Mouse (Mus musculus): ENCODE measurements around the gene Foxr1.
"Not testable (repeated sequence)": the region's sequence is repeated elsewhere in the genome, so short reads cannot be mapped to it uniquely, and the experiment has no call there.

Foxr1 gene

DNA sequence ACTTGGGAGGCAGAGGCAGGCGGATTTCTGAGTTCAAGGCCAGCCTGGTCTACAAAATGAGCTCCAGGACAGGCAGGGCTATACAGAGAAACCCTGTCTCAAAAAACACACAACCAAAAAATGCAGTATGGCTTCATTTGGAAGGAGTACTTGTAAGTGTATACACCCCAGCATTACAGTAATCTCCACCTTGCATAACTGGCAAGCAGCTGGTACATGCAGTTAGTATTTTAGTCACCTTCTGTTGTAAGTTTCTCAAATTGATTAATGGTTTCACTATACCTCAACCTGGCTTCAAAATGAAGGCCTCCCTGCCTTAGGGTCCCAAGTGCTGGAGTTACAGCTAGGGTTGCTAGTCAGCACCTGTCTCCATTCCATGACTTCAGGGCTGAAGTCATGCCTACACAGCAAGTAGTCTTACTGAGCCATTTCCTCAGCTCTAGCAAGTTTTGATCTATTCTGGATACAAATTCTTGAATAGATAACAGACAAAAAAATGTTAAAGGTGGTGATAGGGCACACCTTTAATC, 29.3 kb downstream of the Foxr1 start:
- no peak for DNase-seq

DNA sequence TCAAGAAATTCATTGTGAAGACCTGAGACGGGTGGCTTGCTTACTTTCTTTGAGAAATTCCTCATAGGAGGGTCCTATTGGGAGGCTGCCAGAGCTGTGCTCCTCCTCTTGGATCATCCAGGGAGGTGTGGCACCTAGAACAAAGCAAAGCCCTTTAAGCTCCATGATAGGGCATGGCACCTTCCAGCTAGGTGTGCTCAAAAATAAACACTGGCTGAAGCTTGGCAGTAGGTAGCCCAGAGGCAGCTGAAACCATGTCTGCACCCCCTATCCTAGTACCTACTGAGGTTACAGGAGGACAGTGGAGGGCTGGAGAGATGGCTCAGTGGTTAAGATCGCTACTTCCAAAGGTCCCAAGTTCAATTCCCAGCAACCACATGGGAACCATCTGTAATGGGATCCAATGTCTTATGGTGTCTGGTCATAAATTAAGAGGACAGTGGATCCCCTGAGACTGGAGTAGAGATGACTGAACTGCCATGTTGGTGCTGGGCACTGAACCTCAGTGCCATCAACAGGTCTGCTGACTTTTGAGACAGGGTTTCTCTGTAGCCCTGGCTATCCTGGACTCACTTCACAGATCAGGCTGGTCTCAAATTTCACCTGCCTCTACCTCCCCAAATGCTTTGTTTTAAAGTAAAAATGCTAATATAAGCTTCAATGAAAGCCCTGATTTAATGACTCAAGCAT, 30.1 kb downstream of the Foxr1 start:
- peak; percentile 27 for DNase-seq

DNA sequence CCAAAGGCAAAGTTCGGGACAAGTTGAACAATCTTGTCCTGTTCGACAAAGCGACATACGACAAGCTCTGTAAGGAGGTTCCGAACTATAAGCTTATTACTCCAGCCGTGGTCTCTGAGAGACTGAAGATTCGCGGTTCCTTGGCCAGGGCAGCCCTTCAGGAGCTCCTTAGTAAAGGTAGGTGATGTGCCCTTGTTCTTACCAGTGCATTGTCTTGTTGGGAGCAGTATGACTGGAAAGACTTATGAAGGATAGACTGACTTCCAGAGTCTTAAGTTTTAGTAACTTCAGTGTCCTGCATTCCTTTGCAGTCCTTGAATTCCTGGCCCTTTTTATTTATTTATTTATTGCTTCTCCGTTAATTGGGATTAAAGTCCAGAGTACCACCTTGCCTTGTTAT, 32.2 kb downstream of the Foxr1 start:
- DNase-seq: not testable (repeated sequence)

DNA sequence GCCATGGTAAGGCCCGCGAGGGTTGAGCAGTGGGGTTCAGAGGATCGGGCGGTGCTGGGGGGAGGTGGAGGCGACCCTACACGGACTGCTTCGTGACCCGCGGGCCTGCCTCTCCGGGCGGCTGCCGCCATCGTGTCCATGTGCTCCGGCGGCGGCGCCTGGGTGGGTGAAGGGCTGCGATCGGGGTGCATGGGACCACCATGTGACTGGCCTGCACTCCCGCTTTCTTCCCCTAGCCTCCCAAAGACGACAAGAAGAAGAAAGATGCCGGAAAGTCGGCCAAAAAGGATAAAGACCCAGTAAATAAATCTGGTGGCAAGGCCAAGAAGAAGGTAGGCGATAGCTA, 33.2 kb downstream of the Foxr1 start:
- no peak for DNase-seq

DNA sequence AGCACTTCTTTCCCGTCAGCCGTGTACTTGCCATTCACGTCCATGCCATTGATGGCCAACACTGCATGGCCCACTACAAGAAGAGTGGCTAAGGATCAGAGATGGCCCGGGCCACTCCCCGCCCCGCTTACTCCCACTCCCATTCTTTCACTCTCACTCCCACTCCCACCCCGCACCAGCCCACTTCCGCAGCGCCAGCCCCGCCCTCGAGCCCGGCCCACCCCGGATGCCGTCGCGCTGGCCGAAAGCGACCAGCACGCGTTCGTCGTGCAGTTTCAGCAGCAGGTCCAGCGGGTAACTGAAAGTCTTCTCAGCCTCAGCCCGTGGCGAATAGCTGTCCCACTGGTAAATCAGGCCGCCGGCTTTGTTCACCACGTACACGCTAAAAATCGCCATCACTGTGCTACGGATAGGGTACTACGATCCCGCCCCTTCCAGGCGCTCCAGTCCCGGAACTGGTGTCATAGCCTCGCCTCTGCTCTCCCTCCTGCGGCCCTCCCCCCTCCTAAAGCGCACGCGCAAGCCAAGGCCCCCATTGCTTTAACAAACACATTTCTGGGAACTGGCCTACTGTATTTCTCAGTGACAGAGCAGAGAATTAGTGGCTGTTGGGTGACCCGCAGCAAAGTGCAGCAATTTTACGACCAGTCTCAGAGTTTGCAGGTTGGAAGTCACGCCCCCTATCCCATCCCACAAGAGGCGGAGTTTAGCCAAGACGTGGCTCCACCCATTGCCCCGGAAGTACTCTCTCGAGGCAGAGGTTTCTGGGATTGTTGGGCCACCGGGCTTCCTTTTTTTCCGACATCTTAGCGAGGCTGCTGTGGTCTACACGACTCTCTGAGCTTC, 33.8 kb downstream of the Foxr1 start, which contains the start of the genes Rps25 and Trappc4:
TSS of gene Rps25 (plus strand) at position 234 of the 846 bp plus-strand sequence.
TSS of gene Trappc4 (minus strand) at position 695 of the 846 bp plus-strand sequence.
- DNase-seq: peak; percentile 91

DNA sequence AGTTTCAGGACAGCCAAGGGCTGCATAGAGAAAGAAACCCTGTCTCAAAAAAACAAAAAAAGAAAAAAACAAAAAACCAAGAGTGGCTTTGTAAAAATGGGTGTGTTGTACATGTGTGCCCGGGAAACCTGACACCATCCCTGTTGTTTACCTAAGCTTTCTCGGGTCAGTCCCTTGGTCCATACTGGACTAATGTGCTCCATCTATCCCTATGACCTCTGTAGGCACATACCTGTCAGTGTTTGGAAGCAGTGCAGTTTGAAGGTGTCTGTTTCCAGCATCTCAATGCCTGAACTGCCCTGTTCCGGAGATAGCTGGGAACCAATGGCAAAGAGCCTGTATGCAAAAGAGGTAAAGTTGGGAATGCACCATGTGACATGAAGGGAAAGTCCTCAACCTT, 35.9 kb downstream of the Foxr1 start:
- no peak for DNase-seq

DNA sequence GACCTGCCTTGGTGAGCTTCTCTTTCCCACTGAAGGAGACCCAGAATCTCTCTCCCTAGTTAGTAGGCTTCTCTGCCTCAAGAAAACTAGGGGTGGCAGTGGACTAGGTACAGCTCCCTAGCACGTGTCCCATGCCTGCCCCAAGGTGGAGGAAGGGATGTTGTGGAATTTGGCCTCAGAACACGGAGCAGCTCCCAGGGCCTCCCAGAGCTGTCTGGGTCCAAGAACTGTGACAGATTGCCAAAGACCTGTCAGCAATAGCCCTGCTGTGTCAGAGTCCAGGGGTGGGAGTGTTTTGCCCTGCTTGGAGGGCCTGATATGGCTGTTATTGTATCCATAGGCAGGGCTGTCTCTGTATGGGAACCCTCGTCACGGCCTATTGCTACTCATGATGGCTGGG, 39.9 kb downstream of the Foxr1 start:
- DNase-seq: peak; percentile 33

DNA sequence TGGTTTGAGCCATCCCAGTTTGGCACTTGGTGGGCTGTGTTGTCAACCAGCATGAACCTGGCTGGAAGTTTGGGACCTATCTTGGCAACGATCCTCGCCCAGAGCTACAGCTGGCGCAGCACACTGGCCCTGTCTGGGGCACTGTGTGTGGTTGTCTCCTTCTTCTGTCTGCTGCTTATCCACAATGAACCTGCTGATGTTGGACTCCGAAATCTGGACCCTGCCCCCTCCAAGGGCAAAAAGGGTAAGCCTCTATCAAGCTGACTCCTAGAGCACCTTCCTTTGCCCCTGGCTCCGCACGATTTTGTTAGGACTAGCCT, 41.2 kb downstream of the Foxr1 start:
- no peak for DNase-seq

DNA sequence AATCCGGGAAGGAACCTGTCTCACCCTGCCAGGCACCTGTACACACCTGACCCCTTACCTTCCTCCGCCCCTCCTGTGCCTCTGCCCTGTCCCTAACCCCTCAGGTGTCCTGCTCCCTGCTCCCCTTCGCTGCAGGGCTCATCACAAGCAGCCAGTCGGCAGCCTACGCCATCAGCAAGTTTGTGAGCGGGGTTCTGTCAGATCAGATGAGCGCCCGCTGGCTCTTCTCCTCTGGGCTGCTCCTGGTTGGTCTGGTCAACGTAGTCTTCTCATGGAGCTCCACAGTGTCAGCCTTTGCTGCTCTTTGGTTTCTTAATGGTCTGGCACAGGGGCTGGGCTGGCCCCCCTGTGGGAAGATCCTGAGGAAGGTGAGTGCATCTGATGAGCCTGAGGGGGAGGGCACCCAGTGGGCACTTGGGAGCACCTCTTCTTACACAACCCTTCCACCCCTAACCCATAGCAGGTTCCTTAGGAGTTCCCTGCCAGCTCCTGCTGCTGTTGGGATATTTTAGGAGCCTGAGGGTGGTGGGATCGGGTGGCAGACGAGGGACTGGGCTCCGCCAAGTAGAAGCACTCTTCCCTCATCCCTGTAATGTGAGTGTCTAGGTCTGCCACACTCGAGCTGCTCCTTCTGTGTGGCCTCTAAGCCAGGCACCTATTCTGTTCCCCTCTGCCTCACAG, 41.7 kb downstream of the Foxr1 start:
- DNase-seq: no peak

DNA sequence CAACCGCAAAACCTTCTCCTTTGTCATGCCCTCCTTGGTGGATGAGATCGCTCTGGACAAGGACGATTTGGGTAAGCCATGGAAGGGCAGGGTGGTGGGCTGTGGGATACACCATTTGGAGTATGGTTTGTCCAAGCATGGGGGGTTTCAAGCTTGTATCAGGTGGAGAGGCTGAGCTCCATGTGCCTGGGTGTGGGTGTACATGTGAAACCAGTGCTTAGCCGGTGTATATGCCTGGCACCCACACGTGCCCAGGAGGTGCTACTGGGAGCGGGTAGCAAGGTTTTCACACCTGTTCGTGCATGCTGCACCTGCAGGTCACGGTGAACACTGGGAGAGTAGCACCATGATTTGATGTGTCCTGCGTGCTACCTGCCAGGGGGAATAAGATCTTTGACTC, 42.4 kb downstream of the Foxr1 start:
- DNase-seq: no peak

DNA sequence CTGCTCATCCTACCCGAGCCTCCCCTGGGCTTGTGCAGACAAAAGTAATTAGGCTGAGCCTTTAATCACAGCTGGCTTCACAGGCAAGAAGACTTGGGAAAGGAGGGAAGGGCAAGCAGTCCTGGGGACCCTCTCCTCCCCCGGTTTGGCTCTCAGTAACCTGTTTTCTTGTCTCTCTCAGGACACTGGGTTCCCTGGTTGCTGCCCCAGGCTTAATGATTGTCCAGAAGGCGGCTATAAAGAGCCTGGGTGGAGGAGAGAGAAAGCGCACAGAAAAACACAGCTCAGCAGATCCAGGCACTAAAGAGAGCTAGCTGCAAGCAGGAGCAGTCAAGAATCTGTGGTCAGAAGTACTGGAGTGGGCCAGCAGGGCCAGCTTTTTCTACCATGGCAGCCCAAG, 42.8 kb downstream of the Foxr1 start:
- DNase-seq: no peak

DNA sequence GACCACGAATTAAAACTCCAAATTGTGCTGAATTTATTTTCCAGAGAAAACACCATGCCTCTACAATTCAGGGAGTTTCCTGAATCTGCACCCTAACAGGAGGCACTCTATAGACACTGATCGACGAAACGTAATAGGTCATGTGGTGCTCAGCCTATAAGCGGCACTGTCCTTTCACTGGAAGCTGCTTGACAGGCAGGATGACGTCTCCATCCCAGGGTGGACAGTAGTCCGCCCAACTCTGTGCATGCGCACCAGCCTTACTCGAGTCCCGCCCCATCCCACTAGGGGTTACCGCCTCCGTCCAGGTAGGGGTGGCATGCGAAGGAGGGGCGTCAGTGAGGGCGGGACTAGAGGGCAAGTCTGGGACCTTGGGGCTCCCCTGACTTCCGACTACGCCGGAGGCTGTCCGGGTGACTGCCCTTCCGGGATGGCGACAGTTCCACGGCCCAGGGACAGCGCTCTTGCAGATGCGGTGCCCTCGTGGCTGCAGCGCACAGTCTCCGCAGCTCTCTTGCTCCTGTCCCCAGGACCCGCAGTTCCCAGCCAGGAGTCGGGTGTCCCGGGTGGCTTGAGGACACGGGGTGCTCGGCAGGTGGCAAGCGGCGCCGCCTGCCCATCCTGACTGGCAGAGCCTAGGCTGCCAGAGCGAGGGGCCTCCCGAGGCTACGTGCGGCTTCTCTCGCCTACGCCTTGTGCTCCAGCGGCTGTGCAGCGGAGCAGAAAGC, 44.1 kb downstream of the Foxr1 start, which contains the start of gene Slc37a4:
TSS of gene Slc37a4 (plus strand) at position 169 of the 728 bp plus-strand sequence.
- DNase-seq: peak; percentile 99

DNA sequence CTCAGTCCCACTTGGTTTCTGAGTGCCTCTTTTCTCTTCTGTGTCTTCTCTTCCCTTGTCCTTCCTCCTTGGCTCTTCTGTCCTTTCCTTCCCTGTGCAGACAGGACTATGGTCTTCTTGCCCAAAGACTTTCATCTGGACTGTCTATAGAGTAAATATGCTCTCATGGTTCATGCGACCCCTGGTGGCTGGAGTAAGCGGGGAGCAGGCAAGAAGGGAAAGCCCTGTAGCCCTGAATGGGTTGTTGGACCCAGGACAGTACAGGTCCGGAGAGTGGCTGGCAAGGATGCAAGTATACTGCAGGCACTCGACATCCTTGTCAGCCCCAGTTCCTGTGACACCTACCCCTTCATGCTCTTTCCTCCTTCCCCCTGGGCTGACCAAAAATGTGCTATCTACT, 49.5 kb downstream of the Foxr1 start:
- DNase-seq: peak; percentile 59

DNA sequence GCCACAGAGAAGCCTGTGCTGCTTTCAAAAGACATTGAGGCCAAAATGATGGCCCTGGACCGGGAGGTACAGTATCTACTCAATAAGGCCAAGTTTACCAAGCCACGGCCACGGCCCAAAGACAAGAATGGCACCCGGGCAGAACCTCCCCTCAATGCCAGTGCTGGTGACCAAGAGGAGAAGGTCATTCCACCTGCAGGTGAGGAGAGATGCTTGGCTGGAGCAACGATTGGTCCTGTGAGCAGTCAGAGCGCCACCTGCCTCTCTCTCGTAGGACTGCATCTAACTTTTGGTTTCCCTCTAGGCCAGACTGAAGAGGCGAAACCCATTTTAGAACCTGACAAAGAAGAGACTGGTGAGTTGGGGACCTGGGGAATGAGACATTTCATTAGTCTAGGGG, 51.7 kb downstream of the Foxr1 start:
- DNase-seq: peak; percentile 67

DNA sequence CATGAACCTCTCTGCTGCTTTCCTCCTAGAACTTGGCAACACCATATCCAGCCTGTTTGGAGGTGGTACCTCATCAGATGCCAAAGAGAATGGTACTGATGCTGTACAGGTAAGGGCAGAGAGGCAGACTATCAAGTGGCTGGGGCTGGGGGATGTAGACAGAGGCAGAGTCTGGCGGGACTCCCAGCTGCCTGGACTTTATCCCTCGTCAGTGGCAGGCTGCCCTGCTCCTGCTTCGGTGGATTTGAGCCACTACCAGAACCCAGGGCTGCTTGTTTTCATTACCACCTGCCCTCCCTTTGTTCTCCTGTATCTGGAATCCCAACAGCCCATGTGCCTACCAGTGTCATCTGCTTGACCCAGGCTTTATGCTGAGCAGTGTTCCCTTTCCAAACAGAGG, 53.7 kb downstream of the Foxr1 start:
- DNase-seq: no peak

DNA sequence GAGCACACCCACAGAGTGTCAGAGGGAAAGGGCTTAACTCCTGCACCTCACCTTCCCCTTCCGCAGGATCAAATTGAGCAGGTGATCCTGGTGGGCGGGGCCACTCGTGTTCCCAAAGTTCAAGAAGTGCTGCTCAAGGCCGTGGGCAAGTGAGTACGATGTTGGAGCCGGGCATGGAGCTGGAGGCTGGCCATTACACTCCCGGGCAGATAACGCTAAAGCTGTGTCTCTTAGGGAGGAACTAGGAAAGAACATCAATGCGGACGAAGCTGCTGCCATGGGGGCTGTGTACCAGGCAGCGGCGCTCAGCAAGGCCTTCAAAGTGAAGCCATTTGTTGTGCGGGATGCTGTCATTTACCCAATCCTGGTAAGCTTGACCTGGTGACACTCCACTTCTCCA, 56.3 kb downstream of the Foxr1 start:
- DNase-seq: no peak

All from cerebellum, adult 11-12 months (tissue).